Mouse (Mus musculus) brain, embryonic 14.5 days (tissue): ENCODE measurements at regions not wholly inside any gene's neighbourhood (a gene's known extent, or its start where the extent isn't known, plus 50 kb on each side); places are given as distances from the start of the nearest gene placed in this dataset.

Source experiments
- CTCF ChIP-seq: fragments of 200-500 bp; IDR thresholded peaks from 2 replicates; pipeline ENCODE4 v1.5.1; 2012; ENCODE audit warnings: inconsistent platforms, mild to moderate bottlenecking, moderate library complexity, borderline replicate concordance; ENCODE audit not compliant: insufficient read depth, insufficient read length; ENCODE audit errors: extremely low read depth
- POLR2A ChIP-seq: fragments of 200-500 bp; IDR thresholded peaks from 2 replicates; pipeline ENCODE4 v1.6.1; 2012; ENCODE audit warnings: mild to moderate bottlenecking, inconsistent platforms, borderline replicate concordance; ENCODE audit not compliant: poor library complexity, insufficient read depth, insufficient read length, severe bottlenecking; ENCODE audit errors: extremely low read depth

GRCm38 (mm10) chr2:160060091-160060490 lies 273.9 kb downstream of the Gm826 start:
- no peak for TF ChIP-seq POLR2A
- TF ChIP-seq CTCF, result no peak
